In the genomic region with DNA sequence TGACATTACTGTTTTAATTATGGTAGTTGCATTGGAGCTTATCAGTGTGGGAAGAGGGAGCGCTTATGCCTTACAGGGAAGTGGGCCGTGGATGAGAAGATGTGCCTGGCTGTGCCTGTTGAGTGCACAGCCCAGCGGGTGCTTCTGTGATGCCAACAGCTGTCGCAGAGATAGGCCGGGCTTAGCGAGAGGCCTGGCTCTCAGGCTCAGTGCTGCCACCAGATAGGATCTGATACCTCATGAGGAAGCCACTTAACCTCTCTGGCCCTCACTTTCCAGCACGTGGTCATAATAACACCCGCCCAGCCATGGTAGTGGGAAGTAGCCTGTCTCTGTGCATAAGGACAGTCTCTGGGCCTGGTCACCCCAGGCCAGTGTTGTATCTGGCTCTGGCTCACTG, we compare ENCODE assay signal across 8 mouse cellular contexts. TPM values are rescaled to one million over a fixed set of nuclear protein-coding genes. Genes with fewer than 3 reads are reported as not detected.
DNase-seq lines count a peak whose midpoint lies in the region; ATAC-seq and TF ChIP-seq lines count a peak whose summit lies in the region.

No protein-coding gene starts in this region.

- intact Hi-C loops in left cerebral cortex, postnatal 4 days (cut with DNase I) = no loop called here

- no peaks in the 10 kb centered on the region for H3K9me3 ChIP-seq in liver, embryonic 11.5 days (ENCODE audit: control insufficient read depth, low read length)

- H3K36me3 ChIP-seq in liver, embryonic 11.5 days (ENCODE audit: control insufficient read depth, insufficient read depth, low read length) = no peaks in the 10 kb centered on the region
- no peaks in the 10 kb centered on the region for H3K36me3 ChIP-seq in small intestine, adult 2 months (ENCODE audit: control insufficient read depth, insufficient read depth, low read length)

- TF ChIP-seq CTCF in small intestine, adult 2 months (IDR thresholded peaks at IDR 0.05; ENCODE audit: extremely low read depth, insufficient read length, insufficient replicate concordance, low read depth, low read length) = no peak

- TF ChIP-seq POLR2A in small intestine, adult 2 months (IDR thresholded peaks at IDR 0.05; ENCODE audit: low read depth, low read length) = no peak

- H3K27me3 ChIP-seq in liver, embryonic 11.5 days (replicated peaks; ENCODE audit: control insufficient read depth, insufficient read depth, low read length) = no peaks in the 10 kb centered on the region
- no peaks in the 10 kb centered on the region for H3K27me3 ChIP-seq in small intestine, adult 2 months (ENCODE audit: control insufficient read depth, insufficient read depth, low read length)

- no peak overlapping the region for H3K9ac ChIP-seq in liver, embryonic 11.5 days (ENCODE audit: low read depth, low read length)

- H3K4me1 ChIP-seq in liver, embryonic 11.5 days (replicated peaks; ENCODE audit: control insufficient read depth, insufficient read depth, low read length) = peaks cover 26% of the 10 kb centered on the region
- peaks cover 5% of the 10 kb centered on the region for H3K4me1 ChIP-seq in small intestine, adult 2 months (ENCODE audit: control insufficient read depth, insufficient read depth, insufficient read length, low read length)

- peak overlapping the region; percentile 41; the same call in 1 of the 2 replicates for H3K27ac ChIP-seq in liver, embryonic 11.5 days (ENCODE audit: low read depth, low read length)
- peak overlapping the region; percentile 18 for H3K27ac ChIP-seq in small intestine, adult 2 months (ENCODE audit: insufficient read depth, low read depth, low read length)

- no peak overlapping the region for H3K4me3 ChIP-seq in liver, embryonic 11.5 days (ENCODE audit: low read depth, low read length)
- no peak overlapping the region for H3K4me3 ChIP-seq in small intestine, adult 2 months (ENCODE audit: low read depth, low read length)

- 38% methylated on average over 8 of the region's 8 CpGs for WGBS in liver, embryonic 11.5 days
- WGBS in small intestine, adult 2 months = 16% methylated on average over 8 of the region's 8 CpGs

- peak; percentile 67 for DNase-seq in left cerebral cortex, postnatal 4 days
- DNase-seq in left cerebral cortex, adult 8-10 months (ENCODE audit: low spot score in 2 of 2) = no peak
- no peak for DNase-seq in liver, embryonic 11.5 days (ENCODE audit: low spot score)
- DNase-seq in right cerebral cortex, postnatal 4 days = no peak
- DNase-seq in ovary, adult 18-20 months (ENCODE audit: low spot score) = no peak
- DNase-seq in right cerebral cortex, postnatal 14 days = no peak

- ATAC-seq in granulocyte monocyte progenitor cell, adult 5-6 weeks (replicated peaks; ENCODE audit: poor library complexity, severe bottlenecking) = peak; percentile 93
- ATAC-seq in liver, embryonic 11.5 days (replicated peaks; ENCODE audit: low FRiP score) = peak; percentile 88

- H3K4me2 ChIP-seq in liver, embryonic 11.5 days = no peak overlapping the region

RNA-seq across cellular contexts. Expression of gene Notch2, which starts 33.0 kb away (rescaled TPM):
- total RNA-seq in left cerebral cortex, postnatal 4 days (2021) = 10 to 100 TPM; 22.4 to 24.4 TPM
- 10 to 100 TPM; 16.3 to 17.9 (median 17.1) TPM for total RNA-seq in left cerebral cortex, adult 8-10 months (2022)
- 27.9 TPM in 2 replicates for total RNA-seq in granulocyte monocyte progenitor cell, adult 5-6 weeks (2014; fragmentation: Nextera tagmentation)
- total RNA-seq in granulocyte monocyte progenitor cell, adult 5-6 weeks (2017) = 23.1 and 31.3 TPM in 2 replicates
- 17.2 and 18.4 TPM in 2 replicates for polyA plus RNA-seq in liver, embryonic 11.5 days (2014; fragmentation: Nextera tagmentation; extraction: Ambion mirVana)
- 5.6 and 6.6 TPM in 2 replicates for polyA plus RNA-seq in small intestine, adult 2 months (2012; rRNA removed)
